Mouse (Mus musculus) frontal cortex, adult (tissue): ENCODE measurements around the gene Arid1b.

Experiments
- ATAC-seq: cut with Nextera tagmentation; 2 replicates; pipeline ENCODE4 v1.9.2; 2017; ENCODE audit warnings: mild to moderate bottlenecking, moderate library complexity, mixed read lengths; ENCODE audit not compliant: low TSS enrichment

Gene Arid1b

DNA sequence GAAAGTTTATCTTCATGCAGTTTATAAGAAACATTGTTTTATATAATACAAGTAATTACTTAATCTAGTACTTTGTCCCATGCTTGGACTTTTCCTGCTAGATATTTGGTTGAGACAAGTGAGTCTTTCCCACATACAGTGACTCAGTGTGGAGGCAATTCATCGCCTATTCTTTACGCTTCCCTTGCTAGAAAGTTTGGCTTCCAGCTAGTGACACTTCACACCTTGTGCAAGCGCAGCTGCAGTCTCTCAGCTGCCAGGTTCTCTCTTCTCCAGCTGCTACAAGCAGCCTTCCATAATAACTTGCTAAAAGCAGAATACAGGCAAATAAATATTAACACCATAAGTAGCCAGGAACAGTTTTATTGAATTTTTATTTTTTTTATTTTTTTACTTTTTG, 279.6 kb downstream of the Arid1b start:
- peak; percentile 41 for ATAC-seq

DNA sequence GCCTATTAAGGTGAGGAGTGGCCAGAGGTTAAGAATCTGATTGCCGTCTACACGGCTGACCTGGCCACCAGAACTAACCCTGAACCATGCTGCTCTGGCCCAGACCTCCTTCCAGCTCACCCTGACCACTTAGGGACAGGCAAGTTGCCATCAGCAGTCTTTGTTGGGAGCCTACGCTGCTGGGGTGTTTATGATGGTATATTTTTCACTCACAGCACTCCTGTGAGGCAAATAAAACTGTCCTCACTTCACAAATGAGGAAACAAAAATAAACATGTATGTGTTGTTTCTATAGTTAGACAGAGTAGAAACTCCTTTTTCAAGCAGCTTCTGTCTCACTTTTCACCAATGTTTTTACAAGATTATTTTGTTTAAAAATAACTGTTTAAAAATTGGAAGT, 280.3 kb downstream of the Arid1b start:
- 0 out of 2 replicates have a peak, but pooled peaks have one; percentile 14 for ATAC-seq

DNA sequence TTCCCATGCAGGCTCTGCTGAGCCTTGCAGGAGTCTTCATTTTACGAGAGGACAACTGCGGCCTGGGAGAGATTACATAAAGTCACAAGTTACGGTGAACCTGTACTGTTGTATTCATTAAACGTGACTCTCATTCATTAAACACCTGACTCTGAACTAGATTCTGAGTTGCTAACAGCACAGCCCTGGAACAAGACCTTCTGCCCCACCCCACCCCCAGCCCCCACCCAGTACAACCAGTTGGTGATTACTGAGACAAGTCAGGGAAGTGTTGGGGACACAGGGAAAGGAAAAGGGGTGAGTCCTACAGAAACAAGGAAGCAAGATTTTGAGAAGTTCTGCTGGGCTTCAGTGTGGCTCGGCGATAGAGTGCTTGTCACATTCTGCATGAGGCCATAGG, 281.6 kb downstream of the Arid1b start:
- no peak for ATAC-seq

DNA sequence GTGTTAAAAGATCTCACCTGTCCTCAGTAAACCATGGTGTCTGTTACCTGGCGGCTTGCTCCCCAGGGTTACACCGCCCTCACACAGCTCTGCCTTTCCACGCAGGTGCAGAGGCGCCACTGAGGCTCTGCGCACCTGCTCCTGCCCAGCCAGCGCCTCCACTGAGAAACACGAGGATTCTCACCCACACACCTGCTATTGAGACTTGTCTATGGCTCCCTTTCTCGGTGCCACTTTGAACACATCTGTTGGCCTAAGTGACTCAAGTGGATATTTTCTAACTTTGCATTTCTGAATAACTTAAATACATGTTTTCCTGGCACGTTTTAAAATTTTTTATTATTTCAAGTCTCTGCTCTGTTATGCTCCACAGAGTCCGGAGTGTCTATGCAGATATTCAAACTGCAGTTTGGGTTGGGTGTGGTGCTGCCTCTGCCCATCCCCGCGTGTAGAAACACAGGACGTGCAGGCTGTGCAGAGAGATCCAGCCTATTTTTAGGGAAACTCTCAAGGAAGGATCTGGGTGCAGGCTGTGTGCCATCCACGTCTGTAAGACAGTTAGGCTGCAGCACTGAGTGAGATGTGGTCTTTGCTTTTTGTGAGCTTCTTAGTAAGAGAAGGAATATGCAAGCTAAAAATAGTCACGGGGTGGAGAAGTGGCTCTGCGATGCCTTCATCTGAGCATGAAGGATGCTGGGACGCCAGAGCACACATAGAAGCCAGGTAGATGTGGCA, 283.2 kb downstream of the Arid1b start:
- peak; percentile 77 for ATAC-seq

DNA sequence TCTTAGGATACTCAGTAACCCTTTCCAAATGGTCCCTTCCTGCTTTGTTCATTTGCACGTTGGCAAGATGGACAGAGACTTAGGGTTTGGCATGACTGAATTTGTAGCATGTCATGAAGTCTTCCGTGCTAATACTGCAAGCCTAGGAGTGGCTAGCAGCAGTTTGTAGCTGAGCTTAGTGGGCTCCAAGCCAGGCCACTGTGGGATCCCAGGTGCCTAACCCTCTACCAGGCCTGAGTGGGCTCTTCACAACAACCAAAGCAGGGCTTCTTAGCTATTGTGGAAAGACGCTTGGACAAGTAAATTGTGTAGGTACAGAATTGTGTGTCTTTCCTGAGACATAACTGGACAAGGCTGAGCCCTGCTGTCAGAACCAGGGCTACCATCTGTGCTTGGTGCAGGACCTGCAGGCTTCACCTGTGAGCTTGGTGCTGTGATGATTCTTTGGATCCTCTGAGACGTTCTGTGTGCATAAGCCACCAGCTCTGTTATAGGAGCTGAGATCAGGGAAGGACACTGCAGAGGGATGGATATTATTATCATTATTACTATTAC, 286.4 kb downstream of the Arid1b start:
- no peak for ATAC-seq

DNA sequence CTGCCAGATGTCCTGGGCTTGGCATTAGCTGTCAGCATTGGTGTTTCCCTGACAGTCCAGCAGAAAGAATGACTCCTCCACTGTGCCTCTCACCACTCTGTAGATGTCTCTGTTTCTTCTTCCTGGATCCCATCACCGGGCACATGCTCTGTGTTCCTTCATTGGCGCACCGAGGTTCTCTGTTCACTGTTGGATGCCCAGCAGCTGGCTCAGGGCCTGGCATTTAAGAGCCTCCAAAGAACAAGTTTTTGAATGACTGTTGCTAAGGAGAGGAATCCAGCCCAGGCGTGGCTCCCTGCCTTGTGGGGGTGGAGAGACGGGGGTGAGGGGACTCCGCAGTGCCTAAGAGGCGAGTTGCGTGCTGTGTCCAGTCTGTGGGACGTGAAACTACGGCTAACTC, 290.7 kb downstream of the Arid1b start:
- ATAC-seq = peak; percentile 17; the same call in 1 of the 2 replicates

DNA sequence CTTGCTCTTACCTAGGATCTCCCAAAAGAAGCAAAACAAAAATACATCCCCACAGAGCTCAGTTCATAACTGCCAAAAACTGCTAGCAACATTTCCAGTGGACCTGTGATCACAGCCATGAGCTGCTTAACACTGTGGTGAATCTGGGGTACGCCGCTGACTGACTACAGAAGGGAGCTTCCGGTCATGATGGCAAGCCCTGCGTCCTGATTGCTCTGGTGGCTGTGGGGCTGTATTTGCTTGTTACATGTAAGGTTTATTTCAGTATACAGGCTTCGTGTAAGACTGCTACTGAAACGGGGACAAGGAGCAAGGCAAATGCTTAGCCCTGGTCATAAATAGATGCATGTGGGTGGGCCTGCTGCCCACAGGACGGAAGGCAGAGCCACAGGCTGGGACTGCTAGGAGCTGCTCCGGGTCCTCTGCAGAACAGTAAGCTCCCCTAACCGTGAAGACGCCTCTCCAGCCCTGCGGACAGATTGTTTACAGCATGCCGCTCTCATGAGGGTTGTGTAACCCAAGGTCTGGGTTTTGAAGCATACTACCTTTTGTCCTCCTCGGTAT, 291.8 kb downstream of the Arid1b start:
- peak; percentile 62 for ATAC-seq

DNA sequence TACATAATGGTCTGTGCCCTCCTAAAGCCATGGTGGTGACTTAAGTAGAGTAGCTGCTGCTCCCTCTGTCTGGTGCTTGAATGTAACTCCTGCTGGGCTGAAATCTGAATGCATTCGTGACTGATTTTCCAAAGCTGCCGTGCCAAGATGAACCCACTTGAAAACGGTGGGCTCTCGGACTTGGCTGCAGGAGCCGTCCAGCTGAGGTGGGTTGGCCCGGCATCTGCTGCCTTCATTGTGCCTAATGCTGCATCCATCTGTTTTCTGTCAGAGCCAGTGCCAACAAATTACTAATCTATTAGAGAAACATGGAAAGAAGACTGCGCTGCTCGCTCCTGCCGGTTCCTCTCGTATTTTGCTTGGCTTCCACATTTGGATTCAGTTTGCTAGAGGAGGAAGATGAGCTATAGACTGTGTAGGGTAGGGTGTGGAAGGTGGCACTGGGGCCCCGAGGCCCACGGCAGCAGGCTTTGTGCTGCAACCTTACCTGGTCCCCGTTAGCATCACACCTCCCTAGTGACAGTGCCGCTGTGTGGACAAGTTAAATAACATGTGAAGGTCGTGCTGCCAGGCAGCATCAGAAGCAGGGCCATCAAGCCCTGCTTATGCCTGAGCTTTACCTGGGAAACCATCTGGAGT, 292.6 kb downstream of the Arid1b start:
- peak; percentile 24 for ATAC-seq

DNA sequence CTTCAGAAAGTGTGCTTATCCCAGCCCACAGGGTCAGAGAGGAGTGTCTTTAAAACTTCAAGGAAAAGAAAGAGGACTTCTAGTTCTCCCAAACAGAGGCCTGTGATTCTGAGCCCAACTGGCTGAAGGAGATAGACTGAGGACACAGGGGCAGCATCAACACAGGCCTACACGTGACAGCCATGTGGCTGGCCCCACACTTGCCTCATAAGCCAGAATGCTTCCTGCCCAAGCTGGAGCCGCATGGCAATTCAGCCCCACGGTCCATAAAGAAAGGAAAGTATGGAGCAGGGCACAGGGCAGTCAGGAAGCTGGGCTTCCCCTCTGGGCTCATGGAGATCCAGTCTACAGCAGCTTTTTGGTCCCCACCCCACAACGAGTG, 293.1 kb downstream of the Arid1b start:
- no peak for ATAC-seq

DNA sequence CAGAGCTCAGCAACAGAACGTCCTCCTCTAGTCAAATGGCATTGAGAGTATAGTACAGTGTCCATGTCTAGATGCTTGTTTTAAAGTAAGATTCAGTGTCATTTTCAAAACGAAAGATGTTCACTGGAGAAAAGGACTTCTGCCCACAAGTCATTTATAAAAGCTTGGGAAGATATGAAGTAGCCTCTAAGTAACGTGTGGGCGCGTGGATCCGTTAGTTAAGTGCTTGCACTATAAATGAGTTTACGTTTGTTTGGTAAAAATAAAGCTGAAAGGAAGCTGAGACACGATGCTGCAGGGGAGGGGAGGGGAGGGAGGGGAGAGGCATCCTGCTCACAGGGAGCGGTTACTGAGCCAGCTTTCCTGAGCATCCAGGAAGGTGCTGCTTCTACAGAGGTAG, 293.5 kb downstream of the Arid1b start:
- peak; percentile 36 for ATAC-seq

DNA sequence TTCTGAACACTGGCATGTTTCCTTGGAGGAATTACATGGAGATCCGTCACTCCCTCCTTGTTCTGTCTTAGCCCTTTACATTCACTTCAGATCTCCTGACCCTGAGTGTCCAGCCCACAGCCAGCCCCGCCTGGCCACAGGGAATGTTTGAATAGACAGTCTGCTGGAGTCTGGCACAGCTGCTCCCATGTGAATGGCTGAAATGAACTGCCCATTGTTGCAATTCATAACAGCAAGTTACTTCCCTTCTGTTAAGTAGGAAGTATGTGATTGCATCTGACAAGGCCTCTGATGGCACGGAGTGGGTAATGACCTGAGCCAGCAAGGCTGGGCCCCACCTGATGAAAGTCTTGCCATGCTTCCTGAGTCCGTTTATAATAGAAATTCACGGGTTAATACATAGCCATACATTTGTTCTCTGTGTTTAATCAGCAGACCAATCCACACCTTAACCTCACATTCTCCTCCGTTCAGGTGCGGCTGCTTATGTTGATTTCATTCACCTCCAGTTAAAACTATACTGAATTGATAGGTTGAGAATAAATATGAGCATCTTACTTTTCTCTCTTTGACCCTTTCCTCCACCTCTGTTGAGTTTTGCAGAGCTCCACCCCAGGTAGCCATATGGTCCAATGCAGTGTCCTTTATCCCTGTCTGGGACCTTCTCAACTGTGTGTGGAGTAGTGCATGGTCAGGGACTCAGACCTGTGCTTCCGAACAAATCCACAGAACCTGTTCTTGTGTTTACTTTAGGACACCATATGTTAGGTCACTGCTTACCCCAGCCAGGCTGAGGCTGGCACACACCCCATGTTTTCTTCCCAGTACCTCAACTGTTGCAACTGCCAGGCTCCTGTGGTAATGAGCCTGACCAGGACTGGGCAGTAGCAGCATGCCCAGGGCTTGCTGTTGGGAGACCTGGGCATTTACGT, 299.8 kb downstream of the Arid1b start:
- ATAC-seq = no peak

DNA sequence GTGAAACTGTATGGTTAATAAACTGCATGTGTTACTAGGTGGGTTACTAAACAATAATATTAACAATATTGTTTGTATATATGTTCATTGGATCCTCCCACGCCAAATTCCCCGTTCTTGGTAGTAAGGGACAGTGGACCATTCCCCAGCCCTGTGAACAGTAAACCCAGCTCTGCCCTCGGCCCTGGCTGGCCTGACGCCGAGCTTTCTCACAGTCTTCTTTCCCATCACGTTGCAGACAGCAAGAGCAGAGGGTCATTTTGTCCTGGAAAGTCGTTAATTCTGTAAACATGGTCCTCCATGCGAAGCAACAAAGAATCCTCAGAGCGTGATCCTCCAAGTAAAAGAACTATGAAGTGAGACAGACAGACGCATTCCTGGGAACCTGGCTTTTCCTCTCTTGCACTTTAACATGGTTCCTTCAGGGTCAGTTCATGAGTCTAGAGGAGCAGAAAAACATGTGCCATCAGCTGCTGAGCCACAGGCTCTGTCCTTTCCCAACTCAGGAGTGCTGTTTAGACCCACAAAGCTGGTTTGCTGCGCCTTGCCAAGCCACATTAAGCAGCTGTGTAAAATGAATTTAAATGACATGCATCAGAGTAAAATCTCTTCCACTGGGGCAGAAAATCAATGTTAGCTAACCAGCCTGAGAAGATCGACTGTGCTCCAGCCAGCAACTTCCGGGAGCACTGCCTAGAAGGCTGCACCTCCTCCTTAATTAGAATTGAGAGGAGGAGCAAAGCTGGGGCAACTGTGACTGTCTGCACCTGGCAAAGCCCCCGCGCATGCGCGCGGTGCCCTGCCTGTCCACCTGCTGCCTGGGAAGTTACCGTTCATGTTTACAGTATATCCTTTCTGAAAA, 301.2 kb downstream of the Arid1b start:
- peak; percentile 84 for ATAC-seq

DNA sequence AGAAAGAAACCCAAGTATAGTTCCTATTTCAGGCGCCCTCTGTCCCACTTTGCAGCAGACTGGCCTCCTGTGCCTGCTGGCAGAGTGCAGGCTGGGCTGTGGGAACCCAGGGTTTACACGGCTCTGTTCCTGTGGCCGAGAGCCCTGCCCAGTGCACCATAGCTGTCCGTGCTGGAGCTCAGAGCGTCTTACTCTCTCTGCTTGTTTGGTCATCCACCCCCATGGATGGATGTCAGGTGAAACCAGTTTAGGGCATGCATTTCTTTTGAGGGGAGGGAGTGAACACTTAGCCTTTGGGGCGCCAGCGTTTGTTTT, 301.8 kb downstream of the Arid1b start:
- no peak; the same call in 1 of the 2 replicates for ATAC-seq

DNA sequence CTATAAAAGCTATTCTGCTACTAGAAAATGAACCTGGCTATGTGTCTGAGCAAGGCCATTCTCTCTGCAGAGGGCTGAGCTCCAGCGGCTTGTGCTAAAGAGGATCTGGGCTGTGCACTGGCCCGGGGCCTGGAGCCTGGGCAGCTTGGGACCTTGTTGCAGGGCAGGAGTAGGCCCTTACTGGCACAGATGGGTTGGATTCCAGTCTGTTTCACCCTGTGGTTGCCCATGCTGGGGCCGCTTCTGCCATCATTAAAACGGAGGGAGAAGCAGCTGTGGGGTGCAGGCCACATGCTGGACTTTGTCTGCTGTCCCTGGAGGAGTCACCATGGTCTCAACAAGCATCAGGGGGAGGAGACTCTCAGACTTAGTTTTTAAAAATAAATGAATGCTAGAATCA, 303.4 kb downstream of the Arid1b start:
- ATAC-seq = no peak

DNA sequence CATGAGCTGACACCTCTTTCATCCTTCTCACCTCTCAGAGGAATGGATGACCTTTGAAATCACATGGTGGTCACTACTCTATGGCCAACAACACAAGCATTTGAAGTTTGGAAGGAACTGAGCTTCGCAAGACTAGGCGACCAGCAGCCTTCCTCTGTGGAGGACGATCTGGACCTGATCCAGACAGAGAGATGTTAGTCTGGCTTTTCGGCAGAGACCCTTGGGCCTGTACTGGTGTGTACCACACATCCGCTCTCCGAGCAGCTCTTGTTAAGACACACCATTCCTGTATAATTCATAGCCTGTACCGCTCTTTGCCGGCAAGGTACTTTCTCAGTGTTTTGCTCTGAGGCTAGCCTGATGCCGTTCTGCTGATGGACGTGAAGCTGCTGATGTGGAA, 303.9 kb downstream of the Arid1b start:
- no peak for ATAC-seq

DNA sequence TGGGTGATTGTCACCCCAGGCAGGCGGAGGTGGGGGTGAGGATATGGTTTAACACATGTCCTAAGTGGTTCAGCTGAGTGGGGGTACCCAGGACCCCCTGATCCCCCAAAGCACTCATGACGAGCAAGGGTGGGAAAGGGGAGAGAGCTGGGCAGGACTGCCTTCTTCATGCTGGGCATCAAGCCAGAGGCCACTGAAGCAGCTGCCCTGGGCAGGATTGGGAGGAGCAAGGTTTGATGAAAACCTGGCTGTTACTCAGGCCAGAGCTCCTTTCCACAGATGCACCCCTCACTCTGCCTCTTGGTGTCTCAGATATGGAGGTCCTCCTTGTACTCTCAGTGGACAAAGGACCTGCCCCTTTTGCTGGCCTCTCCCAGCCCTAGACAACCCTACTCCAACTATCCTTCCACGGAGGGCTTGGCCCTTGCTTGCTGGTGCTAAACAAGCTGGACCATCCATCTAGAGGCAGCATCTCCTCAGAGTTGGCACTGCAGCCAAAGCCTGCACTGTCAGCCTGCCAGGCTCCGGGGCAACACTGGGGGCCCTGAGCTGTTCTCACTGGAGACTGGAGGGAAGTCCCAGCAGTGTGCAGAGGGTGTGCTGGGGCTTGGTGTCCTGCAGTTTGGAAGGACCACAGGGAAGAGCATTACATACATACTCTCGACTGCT, 304.9 kb downstream of the Arid1b start:
- ATAC-seq = no peak

DNA sequence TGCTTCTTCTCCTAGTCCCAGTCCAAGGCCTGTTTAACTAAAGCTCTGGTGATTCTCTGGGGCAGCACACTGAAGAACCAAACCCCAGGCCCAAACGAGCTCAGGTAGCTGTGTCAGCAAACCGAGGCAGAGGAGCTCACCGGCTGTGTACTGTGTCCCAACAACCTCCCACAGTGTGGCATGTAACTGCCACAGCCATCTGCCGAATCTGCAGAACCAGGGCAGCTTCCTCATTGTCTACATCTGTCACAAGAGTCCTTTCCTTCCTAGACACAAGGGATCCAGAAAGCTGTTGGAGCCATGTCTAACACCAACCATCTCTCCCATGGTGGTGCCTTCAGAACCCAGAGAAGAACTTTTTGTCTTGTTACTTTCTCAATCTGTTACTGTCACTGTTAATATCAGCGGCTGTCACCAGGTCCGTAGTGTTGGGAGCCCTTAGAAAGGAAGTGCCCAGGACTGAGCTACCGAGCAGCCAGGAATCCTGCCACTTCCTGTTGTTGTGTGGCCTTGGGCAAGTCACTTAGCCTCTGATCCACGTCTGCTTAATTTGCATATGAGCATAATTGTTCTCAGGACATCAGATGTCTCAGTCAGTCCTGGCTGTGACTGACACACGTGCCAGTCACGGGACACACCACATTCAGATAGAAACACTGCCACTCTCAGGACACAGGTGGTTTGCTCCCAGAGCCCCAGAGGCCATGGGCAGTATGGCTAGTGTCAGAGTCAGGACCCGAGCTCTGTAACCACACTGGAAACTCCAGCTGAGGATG, 309.0 kb downstream of the Arid1b start:
- peak; percentile 61; the same call in 1 of the 2 replicates for ATAC-seq

DNA sequence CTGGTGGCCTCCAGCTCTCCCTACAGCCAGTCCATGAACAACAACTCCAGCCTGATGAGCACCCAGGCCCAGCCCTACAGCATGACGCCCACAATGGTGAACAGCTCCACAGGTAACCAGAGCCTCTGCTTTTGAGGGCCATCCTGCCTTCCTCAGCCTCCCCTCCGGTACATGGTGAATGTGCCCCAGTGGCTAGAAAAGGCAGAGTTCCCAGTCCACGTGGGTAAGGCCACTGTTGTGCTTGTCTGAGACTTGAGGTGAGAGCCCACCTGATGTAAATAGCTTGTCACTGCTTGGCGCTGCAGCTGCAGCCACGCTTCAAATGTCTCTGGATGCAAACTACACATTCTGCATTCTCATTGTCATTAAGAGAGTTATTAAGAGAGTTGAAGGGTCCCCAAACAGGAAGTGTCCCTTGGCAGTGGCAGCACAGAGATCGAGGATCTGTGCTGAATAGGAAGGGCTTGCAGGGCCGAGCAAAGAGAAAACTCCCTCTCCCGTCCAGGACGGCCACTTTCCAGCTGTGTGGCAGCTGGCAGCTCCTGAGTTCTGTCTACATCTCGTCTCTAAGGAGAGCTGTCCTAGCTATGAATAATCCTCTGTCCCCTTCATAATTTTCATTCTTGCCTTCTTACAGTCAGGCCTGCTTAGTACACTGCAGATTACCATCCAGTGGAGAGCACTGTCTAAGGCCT, 311.8 kb downstream of the Arid1b start:
- no peak for ATAC-seq

DNA sequence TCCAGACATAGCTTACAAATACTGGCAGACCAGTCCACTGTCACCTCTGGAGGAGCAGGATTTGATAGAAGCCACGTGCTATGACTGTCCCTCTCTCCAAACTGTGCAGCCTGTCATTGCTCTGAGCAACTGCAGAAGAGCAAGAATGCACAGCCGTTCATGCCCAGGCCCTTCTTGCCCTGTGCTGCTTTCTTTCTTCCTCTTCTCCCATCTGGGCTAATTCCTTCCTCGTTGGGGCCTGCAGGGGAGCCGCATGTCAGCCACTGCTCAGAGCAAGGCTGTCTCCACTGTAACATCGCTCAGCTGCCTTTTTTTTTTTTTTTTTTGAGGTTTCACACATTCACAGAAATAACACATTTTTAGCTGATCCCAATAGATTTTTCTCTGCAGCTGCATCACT, 315.8 kb downstream of the Arid1b start:
- ATAC-seq = peak; percentile 58
